Mouse (Mus musculus): ENCODE measurements around the gene Olfr1047. TPM values are rescaled to one million over a fixed set of nuclear protein-coding genes. Genes with fewer than 3 reads are reported as not detected.

Olfr1047 gene
- not detected in 2 replicates for polyA plus RNA-seq (2012; rRNA removed)

GRCm38 (mm10) chr2:86231301-86231700 is at the start of gene Olfr1047:
Gene Olfr1047, minus strand, starts transcription at chr2:86231401.

GRCm38 (mm10) chr2:86278988-86279387 is 47.8 kb upstream of the Olfr1047 start, which contains the start of gene Olfr1051:
Gene Olfr1051, minus strand, starts transcription at chr2:86279088.

GRCm38 (mm10) chr2:86258228-86258627 is 27.0 kb upstream of the Olfr1047 start, which contains the start of gene Olfr1049:
Gene Olfr1049, minus strand, starts transcription at chr2:86258328.

GRCm38 (mm10) chr2:86240189-86240588 is 9.0 kb upstream of the Olfr1047 start, which contains the start of gene Olfr1048:
Gene Olfr1048, minus strand, starts transcription at chr2:86240289.

GRCm38 (mm10) chr2:86219214-86219613 is 12.0 kb downstream of the Olfr1047 start, which contains the start of gene Olfr1046:
Gene Olfr1046, minus strand, starts transcription at chr2:86219314.

GRCm38 (mm10) chr2:86202909-86203308 is 28.3 kb downstream of the Olfr1047 start, which contains the start of gene Olfr1045:
Gene Olfr1045, minus strand, starts transcription at chr2:86203009.

GRCm38 (mm10) chr2:86185583-86185982 is 45.6 kb downstream of the Olfr1047 start, which contains the start of gene Olfr52:
Gene Olfr52, minus strand, starts transcription at chr2:86185683.

GRCm38 (mm10) chr2:86177720-86178119 is 53.5 kb downstream of the Olfr1047 start, which contains the start of gene Olfr1044:
Gene Olfr1044, minus strand, starts transcription at chr2:86177820.

Other genes starting within 250 kb of the Olfr1047 start
- not detected in 2 replicates for gene Olfr1031, start 241.1 kb downstream of the Olfr1047 start, polyA plus RNA-seq (2012; rRNA removed)
- gene Olfr1032, start 225.9 kb downstream of the Olfr1047 start, polyA plus RNA-seq (2012; rRNA removed) = not detected in 2 replicates
- 0.08 and 0.14 TPM in 2 replicates for gene Olfr1033, start 210.8 kb downstream of the Olfr1047 start, polyA plus RNA-seq (2012; rRNA removed)
- 0.03 TPM in 1 of 2 replicates, not detected in the other for gene Olfr1034, start 185.5 kb downstream of the Olfr1047 start, polyA plus RNA-seq (2012; rRNA removed)
- gene Olfr1036, start 157.4 kb downstream of the Olfr1047 start, polyA plus RNA-seq (2012; rRNA removed) = not detected in 2 replicates
- gene Olfr1037, start 144.0 kb downstream of the Olfr1047 start, polyA plus RNA-seq (2012; rRNA removed) = not detected in 2 replicates
- gene Olfr1039, start 95.5 kb downstream of the Olfr1047 start, polyA plus RNA-seq (2012; rRNA removed) = not detected in 2 replicates
- not detected in 2 replicates for gene Olfr1040, start 84.7 kb downstream of the Olfr1047 start, polyA plus RNA-seq (2012; rRNA removed)
- not detected in 2 replicates for gene Olfr1042, start 69.6 kb downstream of the Olfr1047 start, polyA plus RNA-seq (2012; rRNA removed)
- not detected in 2 replicates for gene Olfr1043, start 63.9 kb downstream of the Olfr1047 start, polyA plus RNA-seq (2012; rRNA removed)
- gene Olfr1044, start 53.6 kb downstream of the Olfr1047 start, polyA plus RNA-seq (2012; rRNA removed) = not detected in 2 replicates
- gene Olfr52, start 45.7 kb downstream of the Olfr1047 start, polyA plus RNA-seq (2012; rRNA removed) = not detected in 2 replicates
- not detected in 2 replicates for gene Olfr1045, start 28.4 kb downstream of the Olfr1047 start, polyA plus RNA-seq (2012; rRNA removed)
- gene Olfr1046, start 12.1 kb downstream of the Olfr1047 start, polyA plus RNA-seq (2012; rRNA removed) = not detected in 2 replicates
- gene Olfr1048, start 8.9 kb upstream of the Olfr1047 start, polyA plus RNA-seq (2012; rRNA removed) = not detected in 2 replicates
- gene Olfr1049, start 26.9 kb upstream of the Olfr1047 start, polyA plus RNA-seq (2012; rRNA removed) = not detected in 2 replicates
- gene Olfr1051, start 47.7 kb upstream of the Olfr1047 start, polyA plus RNA-seq (2012; rRNA removed) = not detected in 2 replicates
- not detected in 2 replicates for gene Olfr1052, start 61.1 kb upstream of the Olfr1047 start, polyA plus RNA-seq (2012; rRNA removed)
- gene Olfr1053, start 83.9 kb upstream of the Olfr1047 start, polyA plus RNA-seq (2012; rRNA removed) = not detected in 2 replicates
- not detected in 2 replicates for gene Olfr1054, start 104.0 kb upstream of the Olfr1047 start, polyA plus RNA-seq (2012; rRNA removed)
- gene Olfr1055, start 118.9 kb upstream of the Olfr1047 start, polyA plus RNA-seq (2012; rRNA removed) = not detected in 2 replicates
- gene Olfr1056, start 131.1 kb upstream of the Olfr1047 start, polyA plus RNA-seq (2012; rRNA removed) = not detected in 2 replicates
- not detected in 2 replicates for gene Olfr1057, start 147.0 kb upstream of the Olfr1047 start, polyA plus RNA-seq (2012; rRNA removed)
- gene Olfr1058, start 157.2 kb upstream of the Olfr1047 start, polyA plus RNA-seq (2012; rRNA removed) = not detected in 2 replicates
- not detected in 2 replicates for gene Olfr1061, start 182.6 kb upstream of the Olfr1047 start, polyA plus RNA-seq (2012; rRNA removed)
- gene Olfr1062, start 195.3 kb upstream of the Olfr1047 start, polyA plus RNA-seq (2012; rRNA removed) = not detected in 2 replicates
- not detected in 2 replicates for gene Olfr1065, start 219.2 kb upstream of the Olfr1047 start, polyA plus RNA-seq (2012; rRNA removed)
- not detected in 2 replicates for gene Olfr1066, start 224.9 kb upstream of the Olfr1047 start, polyA plus RNA-seq (2012; rRNA removed)

Data from colon, adult 2 months (tissue).